Mouse (Mus musculus): ENCODE results near the gene Hpca. TPM values are rescaled to one million over a fixed set of nuclear protein-coding genes. Genes with fewer than 3 reads are reported as not detected.

The Hpca gene
- polyA plus RNA-seq (2012) = not detected in 2 replicates

- H3K4me1 ChIP-seq (ENCODE audit: control insufficient read depth) = peaks cover 17% of the 10 kb centered on the region
- H3K36me3 ChIP-seq (ENCODE audit: control insufficient read depth) = no peaks in the 10 kb centered on the region
- H3K9me3 ChIP-seq (ENCODE audit: control insufficient read depth, low read length) = no peaks in the 10 kb centered on the region
- H3K27me3 ChIP-seq (ENCODE audit: control insufficient read depth) = peaks cover 85% of the 10 kb centered on the region
- TF ChIP-seq GATA1 (IDR thresholded peaks at IDR 0.05; ENCODE audit: low read length) (no peak), TAL1 (IDR thresholded peaks at IDR 0.05; ENCODE audit: low read length) (no peak)
- H3K4me3 ChIP-seq (replicated peaks) = no peak within 1 kb of the TSS
These were observed at the start of gene Hpca for GRCm38 (mm10) chr4:129121569-129122086. Gene Hpca (minus strand): TSS chr4:129122036.

DNA sequence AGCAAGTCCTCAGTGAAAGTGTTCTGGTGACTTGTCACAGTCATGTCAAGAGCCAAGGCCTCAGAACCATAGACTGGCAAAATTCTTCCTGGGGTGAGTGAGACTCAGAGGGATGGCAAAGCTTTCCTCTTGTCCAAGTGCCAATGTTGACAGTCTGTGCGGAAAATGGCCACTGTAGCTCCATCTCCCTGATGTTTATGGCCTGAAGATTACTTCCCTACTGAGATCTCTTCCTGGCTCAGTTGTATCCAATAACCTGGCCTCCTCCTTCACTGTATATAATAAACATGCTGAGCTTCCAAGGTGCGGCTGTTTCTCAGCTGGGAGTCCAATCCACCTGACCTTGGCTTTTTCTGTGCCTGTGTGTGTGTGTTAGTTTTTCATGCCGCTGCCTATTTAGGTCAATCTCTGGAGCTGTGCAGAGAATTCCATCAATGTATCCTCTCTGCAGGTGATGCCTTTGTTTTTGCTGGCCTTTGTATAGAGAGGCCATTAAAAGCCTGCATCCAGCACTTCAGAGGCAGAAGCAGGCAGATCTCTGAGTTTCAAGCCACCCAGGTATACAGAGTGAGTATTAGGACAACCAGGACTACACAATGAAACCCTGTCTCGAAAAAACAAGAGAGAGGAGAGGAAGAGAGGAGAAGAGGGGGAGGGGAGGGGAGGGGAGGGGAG, 39.9 kb upstream of the Hpca start:
- H3K36me3 ChIP-seq (ENCODE audit: control insufficient read depth) = peaks cover 48% of the 10 kb centered on the region
- no peaks in the 10 kb centered on the region; the same call in 1 of the 2 replicates for H3K9me3 ChIP-seq (ENCODE audit: control insufficient read depth, low read length)
- no peak for TF ChIP-seq TAL1 (IDR thresholded peaks at IDR 0.05; ENCODE audit: low read length)
- no peak for TF ChIP-seq GATA1 (IDR thresholded peaks at IDR 0.05; ENCODE audit: low read length)

GRCm38 (mm10) chr4:129161076-129161475, 39.2 kb upstream of the Hpca start:
- no peaks in the 10 kb centered on the region for H3K27me3 ChIP-seq (ENCODE audit: control insufficient read depth)
- peaks cover 24% of the 10 kb centered on the region for H3K4me1 ChIP-seq (ENCODE audit: control insufficient read depth)
- no peak for TF ChIP-seq GATA1 (IDR thresholded peaks at IDR 0.05; ENCODE audit: low read length)
- no peak for TF ChIP-seq TAL1 (IDR thresholded peaks at IDR 0.05; ENCODE audit: low read length)
- H3K4me3 ChIP-seq (replicated peaks) = no peak overlapping the region
- H3K36me3 ChIP-seq (ENCODE audit: control insufficient read depth) = peaks cover 53% of the 10 kb centered on the region
- H3K9me3 ChIP-seq (ENCODE audit: control insufficient read depth, low read length) = no peaks in the 10 kb centered on the region; the same call in 1 of the 2 replicates

More for the DNA sequence above, 39.9 kb upstream of the Hpca start:
- Histone ChIP-seq H3K27me3 (ENCODE audit: control insufficient read depth) (no peaks in the 10 kb centered on the region), H3K4me3 (replicated peaks) (no peak overlapping the region), H3K4me1 (ENCODE audit: control insufficient read depth) (peaks cover 21% of the 10 kb centered on the region)

GRCm38 (mm10) chr4:129158549-129158948, 36.7 kb upstream of the Hpca start:
- H3K36me3 ChIP-seq (ENCODE audit: control insufficient read depth) = peaks cover 62% of the 10 kb centered on the region
- TF ChIP-seq TAL1 (IDR thresholded peaks at IDR 0.05; ENCODE audit: low read length) (no peak), GATA1 (IDR thresholded peaks at IDR 0.05; ENCODE audit: low read length) (no peak)
- H3K4me1 ChIP-seq (ENCODE audit: control insufficient read depth) = peaks cover 25% of the 10 kb centered on the region

DNA sequence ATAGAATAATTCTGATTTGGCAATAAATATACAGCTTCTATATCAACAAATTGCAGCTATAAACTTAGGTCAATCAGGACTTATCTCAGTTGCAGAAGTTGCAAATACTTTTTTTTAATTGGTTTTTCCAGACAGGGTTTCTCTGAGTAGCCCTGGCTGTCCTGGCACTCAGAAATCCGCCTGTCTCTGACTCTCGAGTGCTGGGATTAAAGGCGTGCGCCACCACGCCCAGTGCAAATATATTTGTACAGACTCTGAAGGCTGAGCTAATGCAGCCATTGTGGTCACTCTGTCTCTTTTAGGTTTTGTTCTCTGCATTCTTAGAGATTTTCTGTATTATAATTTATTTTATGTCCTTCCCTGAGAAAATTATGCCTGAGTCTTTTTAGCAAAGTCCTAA, 35.7 kb upstream of the Hpca start:
- H3K36me3 ChIP-seq (ENCODE audit: control insufficient read depth) = peaks cover 69% of the 10 kb centered on the region
- TF ChIP-seq TAL1 (IDR thresholded peaks at IDR 0.05; ENCODE audit: low read length) = no peak
- no peak for TF ChIP-seq GATA1 (IDR thresholded peaks at IDR 0.05; ENCODE audit: low read length)
- H3K27me3 ChIP-seq (ENCODE audit: control insufficient read depth) = no peaks in the 10 kb centered on the region
- no peaks in the 10 kb centered on the region for H3K9me3 ChIP-seq (ENCODE audit: control insufficient read depth, low read length)
- peaks cover 25% of the 10 kb centered on the region for H3K4me1 ChIP-seq (ENCODE audit: control insufficient read depth)
- H3K4me3 ChIP-seq (replicated peaks) = no peak overlapping the region

More at GRCm38 (mm10) chr4:129158549-129158948, 36.7 kb upstream of the Hpca start:
- Histone ChIP-seq H3K9me3 (ENCODE audit: control insufficient read depth, low read length) (no peaks in the 10 kb centered on the region), H3K4me3 (replicated peaks) (no peak overlapping the region), H3K27me3 (ENCODE audit: control insufficient read depth) (no peaks in the 10 kb centered on the region)

GRCm38 (mm10) chr4:129151276-129151811, 29.5 kb upstream of the Hpca start:
- Histone ChIP-seq H3K4me1 (ENCODE audit: control insufficient read depth) (peaks cover 3% of the 10 kb centered on the region; the same call in 1 of the 2 replicates), H3K9me3 (ENCODE audit: control insufficient read depth, low read length) (no peaks in the 10 kb centered on the region), H3K27me3 (ENCODE audit: control insufficient read depth) (no peaks in the 10 kb centered on the region), H3K4me3 (replicated peaks) (no peak overlapping the region), H3K36me3 (ENCODE audit: control insufficient read depth) (peaks cover 82% of the 10 kb centered on the region)
- TF ChIP-seq GATA1 (IDR thresholded peaks at IDR 0.05; ENCODE audit: low read length) = no peak
- TF ChIP-seq TAL1 (IDR thresholded peaks at IDR 0.05; ENCODE audit: low read length) = no peak

GRCm38 (mm10) chr4:129149321-129149720, 27.5 kb upstream of the Hpca start:
- Histone ChIP-seq H3K36me3 (ENCODE audit: control insufficient read depth) (peaks cover 71% of the 10 kb centered on the region), H3K4me3 (replicated peaks) (no peak overlapping the region)
- TF ChIP-seq GATA1 (IDR thresholded peaks at IDR 0.05; ENCODE audit: low read length) (no peak), TAL1 (IDR thresholded peaks at IDR 0.05; ENCODE audit: low read length) (no peak)

DNA sequence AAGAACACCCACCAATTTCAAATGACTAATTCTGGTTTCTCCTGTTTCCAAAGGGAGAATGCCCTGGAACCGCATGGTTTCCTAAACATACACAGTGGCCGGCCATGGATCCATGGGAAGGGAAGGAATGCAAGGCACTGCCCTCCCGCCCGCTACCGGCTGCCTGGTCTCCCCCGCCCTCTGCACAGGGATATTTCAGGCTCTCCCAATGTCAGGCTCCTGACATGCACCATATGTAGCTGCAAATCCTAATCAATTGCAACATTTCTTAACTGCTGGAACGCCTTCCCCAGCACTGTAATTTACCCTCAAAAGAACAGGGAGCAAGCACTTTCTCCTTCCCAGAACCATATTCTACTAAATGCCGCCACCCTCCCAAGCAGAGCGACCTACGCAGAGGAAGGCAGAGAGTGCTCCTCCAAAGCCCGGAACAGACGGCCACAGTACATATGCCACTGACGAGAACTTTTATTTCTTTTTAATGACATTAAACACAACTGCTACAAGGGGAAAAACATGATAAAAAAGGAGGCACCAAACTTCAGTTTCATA, 25.8 kb upstream of the Hpca start:
- no peak overlapping the region for H3K4me3 ChIP-seq (replicated peaks)
- TF ChIP-seq TAL1 (IDR thresholded peaks at IDR 0.05; ENCODE audit: low read length) (no peak), GATA1 (IDR thresholded peaks at IDR 0.05; ENCODE audit: low read length) (no peak)
- H3K27me3 ChIP-seq (ENCODE audit: control insufficient read depth) = no peaks in the 10 kb centered on the region
- H3K36me3 ChIP-seq (ENCODE audit: control insufficient read depth) = peaks cover 62% of the 10 kb centered on the region
- peaks cover 5% of the 10 kb centered on the region for H3K4me1 ChIP-seq (ENCODE audit: control insufficient read depth)
- no peaks in the 10 kb centered on the region for H3K9me3 ChIP-seq (ENCODE audit: control insufficient read depth, low read length)

More at GRCm38 (mm10) chr4:129149321-129149720, 27.5 kb upstream of the Hpca start:
- Histone ChIP-seq H3K27me3 (ENCODE audit: control insufficient read depth) (no peaks in the 10 kb centered on the region), H3K9me3 (ENCODE audit: control insufficient read depth, low read length) (no peaks in the 10 kb centered on the region), H3K4me1 (ENCODE audit: control insufficient read depth) (no peaks in the 10 kb centered on the region)

- no peak for TF ChIP-seq GATA1 (IDR thresholded peaks at IDR 0.05; ENCODE audit: low read length)
- TF ChIP-seq TAL1 (IDR thresholded peaks at IDR 0.05; ENCODE audit: low read length) = no peak
- H3K4me1 ChIP-seq (ENCODE audit: control insufficient read depth) = peaks cover 18% of the 10 kb centered on the region
- H3K9me3 ChIP-seq (ENCODE audit: control insufficient read depth, low read length) = no peaks in the 10 kb centered on the region
- no peak overlapping the region for H3K4me3 ChIP-seq (replicated peaks)
- no peaks in the 10 kb centered on the region for H3K27me3 ChIP-seq (ENCODE audit: control insufficient read depth)
- H3K36me3 ChIP-seq (ENCODE audit: control insufficient read depth) = peaks cover 51% of the 10 kb centered on the region
These were observed 24.6 kb upstream of the Hpca start for GRCm38 (mm10) chr4:129146392-129146791.
